Mouse (Mus musculus): ENCODE results near the gene Cradd. TPM values are rescaled to one million over a fixed set of nuclear protein-coding genes. Genes with fewer than 3 reads are reported as not detected.

Gene Cradd
- polyA plus RNA-seq, 1 experiment from 2014 or later: 9.4 TPM

- in situ Hi-C loops (cut with MboI; ENCODE audit: low pct_unique_long_range_greater_than_20kb): no loop called here
- H3K27me3 ChIP-seq: no peaks in the 10 kb centered on the region
- TF ChIP-seq CTCF (IDR thresholded peaks at IDR 0.05): no peak
- no peak for ATAC-seq
- CTCF ChIA-PET: interaction anchor here (0.8 kb wide), 1 partner anchor 92 kb away, joined by 3 read pairs; no protein-coding TSS in a partner anchor
- POLR2A ChIA-PET: no interaction called here
- no peak for DNase-seq (ENCODE audit: low read depth, low spot score)
Observed at GRCm38 (mm10) chr10:95304240-95304639, 19.7 kb downstream of the Cradd start.

GRCm38 (mm10) chr10:95302211-95303163 lies 21.4 kb downstream of the Cradd start:
- no peak for TF ChIP-seq CTCF (IDR thresholded peaks at IDR 0.05)
- in situ Hi-C loops (cut with MboI; ENCODE audit: low pct_unique_long_range_greater_than_20kb): no loop called here
- ATAC-seq (no peak), DNase-seq (ENCODE audit: low read depth, low spot score) (no peak)
- ChIA-PET CTCF (no interaction called here), POLR2A (no interaction called here)
- no peaks in the 10 kb centered on the region for H3K27me3 ChIP-seq

GRCm38 (mm10) chr10:95300178-95300793 lies 23.6 kb downstream of the Cradd start:
- in situ Hi-C loops (cut with MboI; ENCODE audit: low pct_unique_long_range_greater_than_20kb): no loop called here
- no peaks in the 10 kb centered on the region for H3K27me3 ChIP-seq
- ChIA-PET POLR2A (no interaction called here), CTCF (no interaction called here)
- no peak for TF ChIP-seq CTCF (IDR thresholded peaks at IDR 0.05)
- ATAC-seq (no peak), DNase-seq (ENCODE audit: low read depth, low spot score) (no peak)

- in situ Hi-C loops (cut with MboI; ENCODE audit: low pct_unique_long_range_greater_than_20kb): no loop called here
- ChIA-PET POLR2A (no interaction called here), CTCF (no interaction called here)
- DNase-seq (ENCODE audit: low read depth, low spot score): no peak
- no peak for TF ChIP-seq CTCF (IDR thresholded peaks at IDR 0.05)
- ATAC-seq: no peak
- H3K27me3 ChIP-seq: no peaks in the 10 kb centered on the region
Observed at GRCm38 (mm10) chr10:95299808-95300133, 24.2 kb downstream of the Cradd start.

GRCm38 (mm10) chr10:95299010-95299807 lies 24.7 kb downstream of the Cradd start:
- in situ Hi-C loops (cut with MboI; ENCODE audit: low pct_unique_long_range_greater_than_20kb): no loop called here
- DNase-seq (ENCODE audit: low read depth, low spot score): no peak
- ATAC-seq: no peak
- CTCF ChIA-PET: no interaction called here
- no peak for TF ChIP-seq CTCF (IDR thresholded peaks at IDR 0.05)
- H3K27me3 ChIP-seq: no peaks in the 10 kb centered on the region
- POLR2A ChIA-PET: no interaction called here

GRCm38 (mm10) chr10:95298504-95298903 lies 25.4 kb downstream of the Cradd start:
- H3K27me3 ChIP-seq: no peaks in the 10 kb centered on the region
- ATAC-seq (no peak), DNase-seq (ENCODE audit: low read depth, low spot score) (no peak)
- CTCF ChIA-PET: no interaction called here
- no peak for TF ChIP-seq CTCF (IDR thresholded peaks at IDR 0.05)
- POLR2A ChIA-PET: no interaction called here
- in situ Hi-C loops (cut with MboI; ENCODE audit: low pct_unique_long_range_greater_than_20kb): no loop called here

- ChIA-PET POLR2A (no interaction called here), CTCF (no interaction called here)
- in situ Hi-C loops (cut with MboI; ENCODE audit: low pct_unique_long_range_greater_than_20kb): no loop called here
- no peak for DNase-seq (ENCODE audit: low read depth, low spot score)
- no peaks in the 10 kb centered on the region for H3K27me3 ChIP-seq
- ATAC-seq: no peak
- TF ChIP-seq CTCF (IDR thresholded peaks at IDR 0.05): no peak
Observed at GRCm38 (mm10) chr10:95297690-95298104, 26.2 kb downstream of the Cradd start.

GRCm38 (mm10) chr10:95297024-95297423 lies 26.9 kb downstream of the Cradd start:
- ATAC-seq (no peak), DNase-seq (ENCODE audit: low read depth, low spot score) (no peak)
- TF ChIP-seq CTCF (IDR thresholded peaks at IDR 0.05): no peak
- ChIA-PET CTCF (no interaction called here), POLR2A (no interaction called here)
- in situ Hi-C loops (cut with MboI; ENCODE audit: low pct_unique_long_range_greater_than_20kb): no loop called here
- no peaks in the 10 kb centered on the region for H3K27me3 ChIP-seq

- POLR2A ChIA-PET: no interaction called here
- DNase-seq (ENCODE audit: low read depth, low spot score): no peak
- no peak for TF ChIP-seq CTCF (IDR thresholded peaks at IDR 0.05)
Observed at GRCm38 (mm10) chr10:95293261-95293660, 30.7 kb downstream of the Cradd start.

GRCm38 (mm10) chr10:95292269-95292668 lies 31.7 kb downstream of the Cradd start:
- in situ Hi-C loops (cut with MboI; ENCODE audit: low pct_unique_long_range_greater_than_20kb): no loop called here
- DNase-seq (ENCODE audit: low read depth, low spot score) (no peak), ATAC-seq (no peak)
- H3K27me3 ChIP-seq: no peaks in the 10 kb centered on the region
- CTCF ChIA-PET: no interaction called here
- no peak for TF ChIP-seq CTCF (IDR thresholded peaks at IDR 0.05)
- POLR2A ChIA-PET: interaction anchor here (0.6 kb wide), 1 partner anchor 588 kb away, joined by 5 read pairs; no protein-coding TSS in a partner anchor

More at GRCm38 (mm10) chr10:95293261-95293660, 30.7 kb downstream of the Cradd start:
- in situ Hi-C loops (cut with MboI; ENCODE audit: low pct_unique_long_range_greater_than_20kb): no loop called here
- ATAC-seq: no peak
- CTCF ChIA-PET: interaction anchor here (1.6 kb wide), 1 partner anchor 14 kb away, joined by 4 read pairs; no protein-coding TSS in a partner anchor
- no peaks in the 10 kb centered on the region for H3K27me3 ChIP-seq
